Mouse (Mus musculus): ENCODE results near the gene Thsd7a.

GRCm38 (mm10) chr6:12503867-12504266 is 245.3 kb downstream of the Thsd7a start:
- TF ChIP-seq CTCF (IDR thresholded peaks at IDR 0.05; ENCODE audit: low read depth) (no peak), EP300 (IDR thresholded peaks at IDR 0.05; ENCODE audit: low read depth) (no peak)
